Mouse (Mus musculus): ENCODE measurements at regions not wholly inside any gene's neighbourhood (a gene's known extent, or its start where the extent isn't known, plus 50 kb on each side); places are given as distances from the start of the nearest gene placed in this dataset.

DNA sequence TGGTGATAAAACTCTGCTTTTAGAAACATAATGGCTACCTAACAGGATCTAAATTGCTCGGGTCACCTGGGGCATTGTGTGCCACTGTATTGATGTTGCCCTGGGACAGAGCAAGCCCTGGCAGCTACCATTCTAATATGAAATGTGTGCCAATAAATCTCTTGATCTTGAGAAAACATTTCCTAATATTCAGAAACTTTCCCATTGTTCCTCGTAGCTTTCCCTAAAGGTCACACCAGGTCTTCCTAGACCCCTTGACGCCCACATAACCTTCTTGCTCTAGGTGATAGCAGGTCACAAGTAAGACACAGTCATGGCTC is 378.2 kb upstream of the Mmadhc start:
- no peak for TF ChIP-seq MAFK (IDR thresholded peaks at IDR 0.05; ENCODE audit: insufficient read depth, low read depth, low read length)
- no peak for TF ChIP-seq ZNF384 (IDR thresholded peaks at IDR 0.05; ENCODE audit: low read depth, low read length)
- TF ChIP-seq CHD2 (IDR thresholded peaks at IDR 0.05; ENCODE audit: low read depth, low read length), result no peak
- TF ChIP-seq HCFC1 (IDR thresholded peaks at IDR 0.05; ENCODE audit: borderline replicate concordance, insufficient read depth, low read length), result no peak
- no peak for TF ChIP-seq ZC3H11A (IDR thresholded peaks at IDR 0.05; ENCODE audit: borderline replicate concordance, low read depth, low read length)
